Mouse (Mus musculus) heart, embryonic 10.5 days (tissue): Measurements from ENCODE around the gene Carmil1. TPM values are rescaled to one million over a fixed set of nuclear protein-coding genes. Genes with fewer than 3 reads are reported as not detected.

Experiments
- DNase-seq: peaks from one replicate; pipeline ENCODE4 v3.0.0-alpha.2; 2017; ENCODE audit warnings: low spot score
- H3K27ac ChIP-seq: fragments of 300-500 bp; sonication (generic); 2 replicates; pipeline ENCODE4 v1.5.1; 2016; ENCODE audit warnings: mild to moderate bottlenecking
- H3K27me3 ChIP-seq: fragments of 300-500 bp; sonication (generic); 2 replicates; pipeline ENCODE4 v1.6.1; 2016; ENCODE audit warnings: mild to moderate bottlenecking; ENCODE audit not compliant: poor library complexity, insufficient read depth, severe bottlenecking
- H3K36me3 ChIP-seq: fragments of 300-500 bp; sonication (generic); 2 replicates; pipeline ENCODE4 v1.6.1; 2016; ENCODE audit warnings: mild to moderate bottlenecking, moderate library complexity
- H3K4me1 ChIP-seq: fragments of 300-500 bp; sonication (generic); 2 replicates; pipeline ENCODE4 v1.6.1; 2016; ENCODE audit warnings: mild to moderate bottlenecking
- H3K4me3 ChIP-seq: fragments of 300-500 bp; sonication (generic); 2 replicates; pipeline ENCODE4 v1.5.1; 2016; ENCODE audit warnings: mild to moderate bottlenecking, moderate library complexity
- H3K9me3 ChIP-seq: fragments of 300-500 bp; sonication (generic); 2 replicates; pipeline ENCODE4 v1.6.1; 2016; ENCODE audit warnings: mild to moderate bottlenecking, moderate library complexity
- WGBS: fragments of 180-500 bp; shearing (Covaris S2); methylation state at CpG from one replicate; pipeline ENCODE4 v1.1.7; 2016; 5-methylcytosine and 5-hydroxymethylcytosine counted together
- polyA plus RNA-seq: library from polyadenylated mRNA; unstranded; fragments of >200 nt; fragmentation: Nextera tagmentation; extraction: Ambion mirVana; gene quantifications from 2 replicates; pipeline ENCODE4 v1.2.1, GENCODE M21; 2016

The Carmil1 gene
- polyA plus RNA-seq, 1 experiment from 2014 or later, result 21.8 TPM

GRCm38 (mm10) chr13:24230541-24231095 lies 50.0 kb downstream of the Carmil1 start:
- H3K27me3 ChIP-seq, result no peaks in the 10 kb centered on the region
- H3K9me3 ChIP-seq, result peaks cover 6% of the 10 kb centered on the region; the same call in 1 of the 2 replicates
- H3K4me3 ChIP-seq, result no peak overlapping the region
- H3K27ac ChIP-seq, result no peak overlapping the region
- peaks cover 3% of the 10 kb centered on the region; the same call in 1 of the 2 replicates for H3K4me1 ChIP-seq
- WGBS, result 80% methylated on average over 4 of the region's 4 CpGs
- DNase-seq, result no peak
- H3K36me3 ChIP-seq, result peaks cover 2% of the 10 kb centered on the region; the same call in 1 of the 2 replicates

- no peak for DNase-seq
- Histone ChIP-seq H3K27ac (no peak overlapping the region), H3K36me3 (peaks cover 2% of the 10 kb centered on the region; the same call in 1 of the 2 replicates), H3K4me1 (0 out of 2 replicates have a peak, but pooled peaks cover 6% of the 10 kb centered on the region), H3K27me3 (no peaks in the 10 kb centered on the region), H3K9me3 (peaks cover 3% of the 10 kb centered on the region; the same call in 1 of the 2 replicates), H3K4me3 (no peak overlapping the region)
- 72% methylated on average over 8 of the region's 8 CpGs for WGBS
Measured at GRCm38 (mm10) chr13:24223425-24224201, 57.0 kb downstream of the Carmil1 start.

GRCm38 (mm10) chr13:24220441-24220970 lies 60.1 kb downstream of the Carmil1 start:
- Histone ChIP-seq H3K27me3 (no peaks in the 10 kb centered on the region), H3K36me3 (no peaks in the 10 kb centered on the region), H3K27ac (no peak overlapping the region), H3K4me3 (no peak overlapping the region), H3K4me1 (0 out of 2 replicates have a peak, but pooled peaks cover 8% of the 10 kb centered on the region), H3K9me3 (no peaks in the 10 kb centered on the region)
- 69% methylated on average over 3 of the region's 3 CpGs for WGBS
- DNase-seq, result no peak

GRCm38 (mm10) chr13:24211229-24211628 lies 69.4 kb downstream of the Carmil1 start:
- Histone ChIP-seq H3K27ac (no peak overlapping the region), H3K9me3 (no peaks in the 10 kb centered on the region), H3K27me3 (no peaks in the 10 kb centered on the region), H3K36me3 (no peaks in the 10 kb centered on the region), H3K4me3 (no peak overlapping the region), H3K4me1 (peaks cover 12% of the 10 kb centered on the region)
- DNase-seq, result no peak
- whole genome bisulfite sequencing, result 54% methylated on average over 2 of the region's 2 CpGs

- Histone ChIP-seq H3K36me3 (no peaks in the 10 kb centered on the region), H3K4me1 (peaks cover 15% of the 10 kb centered on the region), H3K4me3 (no peak overlapping the region), H3K9me3 (no peaks in the 10 kb centered on the region), H3K27ac (no peak overlapping the region), H3K27me3 (no peaks in the 10 kb centered on the region)
- DNase-seq, result no peak
- WGBS, result 75% methylated on average over 6 of the region's 6 CpGs
Measured at GRCm38 (mm10) chr13:24206097-24206496, 74.5 kb downstream of the Carmil1 start.

GRCm38 (mm10) chr13:24202314-24202713 lies 78.3 kb downstream of the Carmil1 start:
- Histone ChIP-seq H3K4me3 (no peak overlapping the region), H3K9me3 (no peaks in the 10 kb centered on the region), H3K27ac (no peak overlapping the region), H3K4me1 (peaks cover 15% of the 10 kb centered on the region), H3K27me3 (no peaks in the 10 kb centered on the region), H3K36me3 (no peaks in the 10 kb centered on the region)
- 86% methylated on average over 6 of the region's 6 CpGs for WGBS
- DNase-seq, result no peak

GRCm38 (mm10) chr13:24199861-24200543 lies 80.6 kb downstream of the Carmil1 start:
- Histone ChIP-seq H3K4me3 (no peak overlapping the region), H3K27me3 (no peaks in the 10 kb centered on the region), H3K27ac (no peak overlapping the region), H3K4me1 (peaks cover 6% of the 10 kb centered on the region), H3K36me3 (no peaks in the 10 kb centered on the region), H3K9me3 (no peaks in the 10 kb centered on the region)
- 56% methylated on average over 7 of the region's 7 CpGs for WGBS
- DNase-seq, result no peak

GRCm38 (mm10) chr13:24198396-24198924 lies 82.1 kb downstream of the Carmil1 start:
- H3K27me3 ChIP-seq, result no peaks in the 10 kb centered on the region
- WGBS, result 73% methylated on average over 2 of the region's 2 CpGs
- peaks cover 6% of the 10 kb centered on the region for H3K4me1 ChIP-seq
- H3K27ac ChIP-seq, result no peak overlapping the region
- no peaks in the 10 kb centered on the region for H3K36me3 ChIP-seq
- no peak for DNase-seq
- H3K4me3 ChIP-seq, result no peak overlapping the region
- no peaks in the 10 kb centered on the region for H3K9me3 ChIP-seq

- no peaks in the 10 kb centered on the region for H3K27me3 ChIP-seq
- no peaks in the 10 kb centered on the region for H3K36me3 ChIP-seq
- H3K4me1 ChIP-seq, result peaks cover 6% of the 10 kb centered on the region
- 93% methylated on average over 3 of the region's 3 CpGs for WGBS
- no peak overlapping the region for H3K4me3 ChIP-seq
- no peak for DNase-seq
- H3K27ac ChIP-seq, result no peak overlapping the region
- no peaks in the 10 kb centered on the region for H3K9me3 ChIP-seq
Measured at GRCm38 (mm10) chr13:24195371-24195770, 85.2 kb downstream of the Carmil1 start.

- Histone ChIP-seq H3K4me1 (no peaks in the 10 kb centered on the region), H3K4me3 (no peak overlapping the region), H3K27me3 (no peaks in the 10 kb centered on the region), H3K36me3 (no peaks in the 10 kb centered on the region), H3K27ac (no peak overlapping the region), H3K9me3 (no peaks in the 10 kb centered on the region)
- 81% methylated on average over 5 of the region's 5 CpGs for WGBS
- DNase-seq, result no peak
Measured at GRCm38 (mm10) chr13:24194018-24194417, 86.6 kb downstream of the Carmil1 start.

- Histone ChIP-seq H3K27ac (no peak overlapping the region), H3K36me3 (no peaks in the 10 kb centered on the region), H3K9me3 (no peaks in the 10 kb centered on the region), H3K4me3 (no peak overlapping the region), H3K27me3 (no peaks in the 10 kb centered on the region), H3K4me1 (peaks cover 6% of the 10 kb centered on the region; the same call in 1 of the 2 replicates)
- no peak for DNase-seq
- WGBS, result 81% methylated on average over 9 of the region's 9 CpGs
Measured at GRCm38 (mm10) chr13:24190875-24191663, 89.5 kb downstream of the Carmil1 start.

- WGBS, result 37% methylated on average over 2 of the region's 2 CpGs
- no peaks in the 10 kb centered on the region for H3K9me3 ChIP-seq
- H3K27ac ChIP-seq, result no peak overlapping the region
- no peaks in the 10 kb centered on the region for H3K27me3 ChIP-seq
- no peaks in the 10 kb centered on the region for H3K36me3 ChIP-seq
- peaks cover 15% of the 10 kb centered on the region; the same call in 1 of the 2 replicates for H3K4me1 ChIP-seq
- no peak overlapping the region for H3K4me3 ChIP-seq
- no peak for DNase-seq
Measured at GRCm38 (mm10) chr13:24187026-24187425, 93.6 kb downstream of the Carmil1 start.
